Mouse (Mus musculus) ES-Bruce4 (cell line): ENCODE data around the gene Cryzl2. TPM values are rescaled to one million over a fixed set of nuclear protein-coding genes. Genes with fewer than 3 reads are reported as not detected.

Source experiments
- H3K27ac ChIP-seq: 2 replicates; pipeline ENCODE4 v1.5.1; 2012; ENCODE audit warnings: low read length, inconsistent platforms; ENCODE audit not compliant: insufficient read depth
- H3K27me3 ChIP-seq: 2 replicates; pipeline ENCODE4 v1.6.1; 2012; ENCODE audit warnings: mild to moderate bottlenecking, low read length, inconsistent platforms; ENCODE audit not compliant: control insufficient read depth, poor library complexity, insufficient read depth, severe bottlenecking
- H3K36me3 ChIP-seq: 2 replicates; pipeline ENCODE4 v1.6.1; 2012; ENCODE audit warnings: inconsistent platforms, mild to moderate bottlenecking, low read length, moderate library complexity; ENCODE audit not compliant: control insufficient read depth, poor library complexity, insufficient read depth, severe bottlenecking
- H3K4me1 ChIP-seq: one replicate; pipeline ENCODE4 v1.8.1; 2011; ENCODE audit warnings: low read length; ENCODE audit not compliant: control insufficient read depth, insufficient read depth
- H3K4me3 ChIP-seq: 2 replicates; pipeline ENCODE4 v1.5.1; 2011; ENCODE audit warnings: low read depth, mild to moderate bottlenecking, low read length
- H3K9ac ChIP-seq: 2 replicates; pipeline ENCODE4 v1.6.1; 2012; ENCODE audit warnings: low read depth, mild to moderate bottlenecking, inconsistent platforms; ENCODE audit not compliant: poor library complexity, severe bottlenecking
- H3K9me3 ChIP-seq: replicated peaks from 2 replicates; pipeline ENCODE4 v1.6.1; 2012; ENCODE audit warnings: mild to moderate bottlenecking, low read length, inconsistent platforms; ENCODE audit not compliant: control insufficient read depth, poor library complexity, insufficient read depth, severe bottlenecking
- CTCF ChIP-seq: IDR thresholded peaks from one replicate; pipeline ENCODE4 v1.8.1; 2011; ENCODE audit warnings: low read depth, low read length
- EP300 ChIP-seq: IDR thresholded peaks from 2 replicates; pipeline ENCODE4 v1.6.1; 2011; ENCODE audit warnings: low read depth, low read length; ENCODE audit not compliant: insufficient read depth
- POLR2A ChIP-seq: IDR thresholded peaks from one replicate; pipeline ENCODE4 v1.8.1; 2011; ENCODE audit warnings: low read length; ENCODE audit not compliant: insufficient read depth
- polyA plus RNA-seq: library from polyadenylated mRNA; stranded (reverse); fragments of >200 nt; gene quantifications from 2 replicates; pipeline ENCODE4 v1.2.4, GENCODE M21; 2011; ENCODE audit warnings: low read depth; ENCODE audit not compliant: missing spikeins, insufficient read depth, insufficient read length

The Cryzl2 gene
- polyA plus RNA-seq, 1 experiment: 5.9 TPM

DNA sequence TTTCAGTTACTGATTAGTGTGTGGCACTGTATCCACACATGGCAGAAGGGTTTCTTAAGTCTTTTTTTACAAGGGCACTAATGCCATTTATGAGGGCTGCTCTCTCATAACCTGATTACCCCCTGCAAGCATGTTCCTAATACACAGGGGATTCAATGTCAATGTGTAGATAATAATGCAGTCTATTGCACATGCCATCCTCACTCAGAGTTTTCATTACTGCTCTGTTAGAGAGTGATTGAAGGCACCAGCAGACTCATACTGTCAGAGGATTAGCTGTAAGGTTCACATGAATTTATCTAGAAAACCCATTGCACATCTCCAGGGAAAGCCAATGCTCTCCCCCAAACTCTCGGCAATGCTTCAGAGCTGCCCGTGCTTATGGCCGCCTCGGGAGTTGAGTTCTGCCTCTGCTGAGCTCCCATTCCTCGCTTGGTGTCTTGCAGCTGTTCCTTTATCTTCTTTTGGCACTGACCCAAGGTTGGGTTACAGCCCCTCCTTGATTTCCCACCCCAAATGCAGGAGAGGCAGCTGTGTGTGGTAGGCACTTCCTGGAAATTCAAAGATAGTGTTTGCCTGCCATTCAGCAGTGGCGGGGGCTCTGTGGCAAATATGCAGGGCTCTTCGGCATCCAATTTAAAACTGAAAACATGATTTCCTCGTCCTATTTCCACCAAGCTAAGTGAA is 32.5 kb upstream of the Cryzl2 start:
- no peaks in the 10 kb centered on the region for H3K9me3 ChIP-seq
- no peak for TF ChIP-seq EP300
- no peak for TF ChIP-seq POLR2A
- no peak for TF ChIP-seq CTCF
- no peak overlapping the region for H3K27ac ChIP-seq
- H3K36me3 ChIP-seq: no peaks in the 10 kb centered on the region
- no peaks in the 10 kb centered on the region for H3K4me1 ChIP-seq
- H3K9ac ChIP-seq: no peak overlapping the region
- H3K27me3 ChIP-seq: no peaks in the 10 kb centered on the region
- H3K4me3 ChIP-seq: no peak overlapping the region

DNA sequence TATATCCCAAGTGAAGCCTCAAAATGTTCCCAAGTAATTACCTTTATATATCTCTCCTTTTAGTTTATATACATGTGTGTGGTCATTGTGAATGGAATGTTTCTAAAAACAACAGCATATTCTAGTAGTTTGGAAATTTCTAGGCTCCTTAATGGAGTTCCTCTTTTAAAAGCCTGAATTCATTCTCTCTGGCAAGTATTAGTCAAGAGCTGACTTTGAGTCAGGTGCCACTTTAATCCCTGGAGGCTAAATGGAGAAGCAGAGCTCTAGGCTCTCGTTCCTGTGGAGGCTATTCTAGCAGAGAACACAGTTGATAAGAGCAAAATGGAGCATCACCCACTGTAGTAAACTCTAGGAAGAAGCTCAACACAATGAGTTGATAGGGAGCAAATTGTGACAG is 31.4 kb upstream of the Cryzl2 start:
- Histone ChIP-seq H3K4me1 (no peaks in the 10 kb centered on the region), H3K9ac (no peak overlapping the region), H3K27ac (no peak overlapping the region), H3K27me3 (no peaks in the 10 kb centered on the region), H3K4me3 (no peak overlapping the region), H3K36me3 (no peaks in the 10 kb centered on the region), H3K9me3 (no peaks in the 10 kb centered on the region)
- no peak for TF ChIP-seq POLR2A
- TF ChIP-seq CTCF: no peak
- no peak for TF ChIP-seq EP300

DNA sequence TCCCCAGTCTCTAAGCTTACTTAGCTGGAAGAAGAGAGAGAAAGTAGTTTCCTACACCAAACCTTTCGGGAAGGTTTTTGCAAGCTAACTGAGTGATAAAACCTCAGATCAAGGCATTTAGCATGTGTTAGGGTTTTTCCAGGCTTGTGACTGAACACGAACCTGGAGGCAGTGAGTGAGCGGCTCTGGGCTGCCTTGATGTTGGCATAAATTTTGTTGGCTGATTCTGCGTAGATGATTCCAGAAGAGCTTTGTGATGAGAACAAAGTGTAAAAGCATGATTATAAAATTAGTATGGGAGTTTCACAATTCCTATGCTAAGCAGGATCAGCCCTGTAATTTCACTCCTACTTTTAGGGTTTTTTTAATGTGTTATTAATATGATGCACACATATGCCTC is 30.8 kb upstream of the Cryzl2 start:
- Histone ChIP-seq H3K36me3 (no peaks in the 10 kb centered on the region), H3K27ac (no peak overlapping the region), H3K9ac (no peak overlapping the region), H3K27me3 (no peaks in the 10 kb centered on the region), H3K9me3 (no peaks in the 10 kb centered on the region), H3K4me3 (no peak overlapping the region), H3K4me1 (no peaks in the 10 kb centered on the region)
- TF ChIP-seq CTCF: no peak
- no peak for TF ChIP-seq EP300
- no peak for TF ChIP-seq POLR2A

DNA sequence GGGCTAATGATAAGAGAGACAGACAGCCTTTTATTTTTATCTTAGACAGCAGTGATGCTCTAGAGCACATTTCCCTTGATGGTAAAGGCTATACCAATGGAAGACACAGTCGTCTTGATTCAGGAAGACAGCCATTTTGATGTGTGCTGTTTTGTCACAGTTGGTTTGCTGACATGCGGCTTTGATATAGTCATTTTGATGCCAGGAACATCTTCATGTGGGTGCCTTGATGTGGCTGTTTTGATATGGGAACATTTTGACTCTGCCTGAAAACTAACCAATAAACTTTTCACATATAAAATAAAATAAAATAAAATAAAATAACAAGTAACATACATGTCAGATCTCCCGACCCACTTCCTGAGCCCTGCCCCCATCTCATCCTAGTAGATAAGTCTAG is 30.0 kb upstream of the Cryzl2 start:
- TF ChIP-seq EP300 (no peak), POLR2A (no peak), CTCF (no peak)
- Histone ChIP-seq H3K27ac (no peak overlapping the region), H3K36me3 (no peaks in the 10 kb centered on the region), H3K4me3 (no peak overlapping the region), H3K9me3 (no peaks in the 10 kb centered on the region), H3K9ac (no peak overlapping the region), H3K4me1 (no peaks in the 10 kb centered on the region), H3K27me3 (no peaks in the 10 kb centered on the region)

DNA sequence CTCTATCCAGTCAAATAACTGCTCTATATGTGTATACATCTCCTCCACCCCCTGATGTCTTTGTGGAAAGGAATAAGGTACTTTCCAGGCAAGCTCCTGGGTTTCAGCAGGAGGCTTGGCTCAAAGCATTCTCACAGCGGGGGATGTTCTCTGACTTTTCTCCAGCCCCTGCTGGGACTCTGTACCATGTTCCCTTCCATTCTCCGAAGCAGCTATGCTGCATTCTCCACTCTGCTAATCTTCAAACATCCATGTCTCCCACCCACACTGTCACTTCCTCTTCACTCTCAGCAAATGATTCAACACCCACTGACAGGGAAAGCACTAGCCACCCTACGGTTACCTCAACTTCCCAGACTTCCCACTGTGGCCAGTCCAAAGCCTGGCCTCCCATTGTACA is 25.1 kb upstream of the Cryzl2 start:
- TF ChIP-seq CTCF (no peak), POLR2A (no peak), EP300 (no peak)
- H3K27me3 ChIP-seq: no peaks in the 10 kb centered on the region
- H3K36me3 ChIP-seq: no peaks in the 10 kb centered on the region
- no peak overlapping the region for H3K4me3 ChIP-seq
- H3K4me1 ChIP-seq: no peaks in the 10 kb centered on the region
- H3K9me3 ChIP-seq: no peaks in the 10 kb centered on the region
- H3K27ac ChIP-seq: no peak overlapping the region
- no peak overlapping the region for H3K9ac ChIP-seq

DNA sequence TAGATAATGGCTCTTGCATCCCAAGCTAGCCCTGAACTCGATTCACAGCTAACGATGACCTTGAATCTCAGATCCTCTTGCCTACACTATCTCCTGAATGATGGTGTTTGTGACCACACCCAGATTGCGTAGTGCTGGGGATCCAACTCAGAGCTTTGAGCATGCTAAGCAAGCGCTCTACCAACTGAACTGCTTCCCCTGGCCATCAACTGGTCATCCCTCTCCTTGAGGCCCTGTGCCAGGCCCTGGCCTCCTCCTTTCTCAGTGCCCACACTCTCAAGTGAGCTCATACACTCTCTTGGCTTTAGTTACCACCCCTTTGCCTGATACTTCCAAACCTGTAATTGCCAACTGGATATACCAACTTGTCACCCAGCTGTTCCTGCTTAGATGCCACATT is 24.0 kb upstream of the Cryzl2 start:
- no peak overlapping the region for H3K27ac ChIP-seq
- no peak overlapping the region for H3K9ac ChIP-seq
- TF ChIP-seq POLR2A: no peak
- no peak for TF ChIP-seq EP300
- no peak for TF ChIP-seq CTCF
- H3K4me1 ChIP-seq: no peaks in the 10 kb centered on the region
- no peak overlapping the region for H3K4me3 ChIP-seq
- H3K9me3 ChIP-seq: no peaks in the 10 kb centered on the region
- no peaks in the 10 kb centered on the region for H3K36me3 ChIP-seq
- no peaks in the 10 kb centered on the region for H3K27me3 ChIP-seq
